Mouse (Mus musculus): ENCODE measurements around the gene Wrnip1. TPM values are rescaled to one million over a fixed set of nuclear protein-coding genes. Genes with fewer than 3 reads are reported as not detected.
"Not testable (repeated sequence)": the region's sequence is repeated elsewhere in the genome, so short reads cannot be mapped to it uniquely, and the experiment has no call there.

Gene Wrnip1
- total RNA-seq, 2 experiments from 2014 or later = 7.5 to 18.2 TPM

DNA sequence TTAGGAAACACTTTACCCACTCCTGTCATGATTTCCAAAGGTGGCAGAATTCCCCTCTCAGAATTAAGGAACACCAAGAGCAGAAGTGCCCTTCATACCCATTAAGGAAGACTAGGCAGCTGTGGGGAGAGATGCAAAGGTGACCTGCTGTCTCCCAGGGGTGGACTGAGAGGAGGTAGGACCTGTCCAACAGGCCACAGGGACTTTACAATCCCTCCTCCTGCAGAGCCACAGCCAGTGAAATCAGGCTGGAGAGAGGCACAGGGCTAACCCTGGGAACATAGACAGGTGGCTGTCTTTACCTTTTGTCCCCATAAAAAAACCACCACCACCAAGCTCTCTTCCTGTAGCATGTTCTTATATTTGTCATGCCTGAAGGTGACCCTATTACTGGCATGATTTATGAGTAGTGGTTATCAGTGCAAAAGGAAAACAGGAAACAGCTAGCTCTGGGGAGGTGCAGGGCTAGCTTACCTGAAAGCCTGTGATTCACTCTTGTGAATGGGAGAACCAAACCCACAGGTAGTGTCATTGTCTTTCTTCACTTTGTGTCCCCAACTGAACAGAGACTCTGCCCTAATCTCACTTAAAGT lies 47.8 kb downstream of the Wrnip1 start:
- ATAC-seq (replicated peaks; ENCODE audit: low FRiP score, poor library complexity, severe bottlenecking) = no peak

DNA sequence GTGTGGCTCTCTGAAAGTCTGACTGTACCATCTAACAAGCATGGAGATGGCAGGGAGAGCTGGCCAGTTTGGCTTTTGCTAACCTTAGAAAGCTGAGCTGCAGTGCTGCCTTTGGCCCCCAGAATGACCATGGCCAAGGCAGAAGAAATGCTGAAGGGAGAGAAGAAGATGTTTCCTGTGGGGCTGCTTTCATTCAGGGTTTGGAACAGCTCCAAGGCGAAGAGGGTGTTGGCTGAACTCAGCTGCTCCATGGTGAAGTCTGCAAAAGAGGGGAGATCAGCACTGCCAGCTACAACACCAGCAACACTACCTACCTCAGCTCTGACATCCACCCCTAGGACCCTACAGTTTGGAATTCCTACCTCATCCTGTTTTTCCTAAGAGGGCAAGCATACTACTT lies 48.3 kb downstream of the Wrnip1 start:
- ATAC-seq (replicated peaks; ENCODE audit: low FRiP score, poor library complexity, severe bottlenecking) = no peak

DNA sequence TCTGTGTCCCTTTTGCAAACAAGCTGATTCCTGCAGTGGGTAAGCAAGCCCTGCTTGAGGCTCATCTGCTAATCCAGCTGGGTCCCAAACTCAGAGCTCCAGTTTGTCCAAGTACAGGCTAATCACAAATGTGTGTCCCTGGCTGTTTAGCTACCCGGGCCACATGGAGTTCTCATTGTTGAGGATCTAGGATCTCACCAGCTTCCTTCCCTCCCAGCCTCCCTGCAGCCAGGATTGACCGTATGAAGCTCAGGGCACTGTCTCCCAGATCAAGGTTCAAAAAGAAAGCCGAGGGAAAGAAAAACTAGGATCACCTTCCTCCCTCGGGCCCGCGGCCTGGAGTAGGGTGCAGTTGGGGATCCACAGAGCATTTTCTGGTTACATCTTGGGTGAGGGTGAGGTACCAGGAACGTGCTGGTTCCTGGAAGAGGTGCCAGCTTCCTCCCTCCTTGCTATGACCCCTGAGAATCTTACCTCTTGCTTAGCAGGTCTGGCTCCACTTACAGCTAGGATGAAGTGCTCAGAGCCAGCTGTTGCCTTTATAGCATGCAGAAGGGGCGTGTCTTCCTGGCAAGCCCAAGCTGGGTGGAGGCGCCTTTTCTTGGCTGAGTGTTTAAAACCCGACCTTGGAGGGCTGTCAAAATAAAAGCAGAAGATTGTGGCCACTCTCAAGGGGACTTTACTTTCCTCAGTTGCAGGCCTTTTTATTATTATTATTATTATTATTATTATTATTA lies 49.0 kb downstream of the Wrnip1 start, which contains the start of gene Serpinb1a:
TSS of gene Serpinb1a (minus strand) at position 518 of the 737 bp plus-strand sequence.
- no peak for ATAC-seq (replicated peaks; ENCODE audit: low FRiP score, poor library complexity, severe bottlenecking)

DNA sequence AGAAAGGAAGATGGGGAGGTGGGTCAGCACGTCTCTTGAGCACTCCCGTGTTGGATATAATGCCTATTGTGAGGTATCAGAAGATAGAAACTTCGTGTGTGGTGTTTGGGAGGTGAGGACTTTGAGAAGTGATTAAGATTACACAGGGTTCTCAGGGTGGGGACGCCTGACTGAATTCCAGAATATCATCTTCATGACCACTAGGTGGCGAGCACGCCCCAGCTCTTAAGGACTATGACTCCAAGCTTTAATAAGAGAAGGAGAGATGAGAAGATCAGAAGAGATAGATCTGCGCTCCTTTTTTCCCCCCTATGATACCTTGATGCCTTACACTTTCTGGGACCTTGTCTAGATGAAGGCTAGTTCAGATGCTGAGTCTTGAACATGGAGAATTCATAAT lies 50.1 kb downstream of the Wrnip1 start:
- ATAC-seq (replicated peaks; ENCODE audit: low FRiP score, poor library complexity, severe bottlenecking) = peak; percentile 85

DNA sequence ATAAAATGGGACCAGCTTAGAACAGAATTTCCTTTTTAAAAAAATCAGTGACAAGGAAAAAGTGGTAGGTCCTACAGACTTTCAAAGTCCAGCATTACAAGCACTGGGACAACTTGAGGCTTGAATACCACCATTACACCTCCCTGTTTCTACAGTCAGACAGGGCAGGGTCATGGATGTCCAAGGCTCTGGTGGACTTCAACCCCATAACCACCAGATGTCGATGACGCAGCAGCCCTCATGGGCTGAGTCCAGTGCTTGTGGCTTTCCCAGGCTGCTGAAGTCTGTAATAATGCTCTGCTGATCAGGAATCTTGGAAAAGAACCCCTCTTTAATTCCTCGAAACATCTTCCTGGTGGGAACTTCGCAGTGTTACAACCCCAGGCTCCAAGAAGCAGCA lies 50.7 kb downstream of the Wrnip1 start:
- ATAC-seq (replicated peaks; ENCODE audit: low FRiP score, poor library complexity, severe bottlenecking) = no peak

DNA sequence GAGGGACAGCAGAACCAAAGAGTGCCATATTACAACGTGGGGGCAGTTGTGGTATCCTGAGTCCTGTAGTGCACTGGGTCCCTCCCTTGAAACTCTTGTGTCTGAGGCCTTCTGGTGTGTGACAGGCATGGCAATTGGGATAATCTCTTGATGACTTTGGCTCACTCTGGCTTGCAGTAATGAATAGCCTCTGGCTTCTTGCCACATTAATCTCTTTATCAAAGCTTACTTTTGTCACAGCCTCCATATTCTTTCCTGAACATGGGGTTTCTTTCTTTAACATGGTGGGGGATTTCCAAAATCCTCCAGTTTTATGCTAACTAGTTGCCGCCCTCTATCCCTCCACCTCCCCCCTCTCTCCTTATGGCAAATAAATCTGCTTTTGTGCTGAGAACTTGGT lies 51.2 kb downstream of the Wrnip1 start:
- ATAC-seq (replicated peaks; ENCODE audit: low FRiP score, poor library complexity, severe bottlenecking) = no peak

DNA sequence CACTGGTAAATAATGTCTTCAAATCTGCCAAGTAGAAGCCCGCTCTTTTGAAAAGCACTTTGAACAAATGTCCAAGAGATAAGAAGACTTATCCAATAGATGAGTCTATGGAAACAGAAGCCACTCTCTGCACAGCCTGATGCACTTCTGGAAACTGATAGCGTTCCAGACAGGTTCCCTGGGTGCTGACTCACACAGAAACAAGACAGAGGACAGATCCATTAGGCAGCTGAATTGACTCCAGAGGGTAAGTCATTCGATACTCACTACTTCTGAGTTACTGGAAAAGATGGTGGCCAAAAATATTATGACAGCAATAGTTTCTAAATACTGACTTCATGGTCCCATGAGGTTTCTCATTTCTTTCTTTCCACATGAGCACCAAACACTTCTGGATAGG lies 59.0 kb downstream of the Wrnip1 start:
- no peak for ATAC-seq (replicated peaks; ENCODE audit: low FRiP score, poor library complexity, severe bottlenecking)

DNA sequence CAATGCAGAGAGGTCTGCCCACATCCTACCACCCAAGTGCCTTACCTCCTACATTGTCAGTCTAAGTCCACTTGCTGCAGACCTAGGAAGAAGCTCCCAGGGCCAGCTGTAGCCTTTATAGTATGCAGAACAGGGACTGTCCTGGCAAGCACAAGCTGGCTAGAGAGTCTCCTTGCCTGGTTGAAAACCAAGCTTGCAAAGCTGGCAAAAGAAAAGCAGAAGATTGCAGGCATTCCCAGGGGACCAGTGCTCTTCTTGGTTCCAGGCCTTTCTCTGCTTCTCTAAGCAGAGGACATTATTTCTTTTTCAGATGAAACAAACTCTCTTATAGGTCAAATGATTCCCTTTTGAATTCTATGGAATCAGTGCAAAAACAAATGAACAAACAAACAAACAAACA lies 61.6 kb downstream of the Wrnip1 start:
- no peak for ATAC-seq (replicated peaks; ENCODE audit: low FRiP score, poor library complexity, severe bottlenecking)

DNA sequence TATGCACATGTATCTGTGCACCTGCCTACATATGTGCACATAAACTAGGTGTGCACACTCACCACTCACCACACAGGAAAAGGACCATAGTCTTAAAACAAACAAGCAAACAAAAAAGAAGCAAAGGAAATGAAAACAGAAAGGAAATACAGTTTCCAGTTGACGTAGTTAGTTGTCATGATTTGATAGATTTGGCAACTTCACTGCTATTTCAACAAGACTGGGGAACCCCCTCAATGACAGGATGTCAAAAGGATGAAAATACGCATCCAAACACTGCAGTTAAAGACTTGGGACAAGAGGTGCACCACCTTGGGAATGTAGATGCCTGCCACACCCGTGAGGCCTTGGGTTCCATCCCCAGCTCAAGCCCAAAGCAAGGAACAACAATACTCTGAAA lies 62.7 kb downstream of the Wrnip1 start:
- ATAC-seq (replicated peaks; ENCODE audit: low FRiP score, poor library complexity, severe bottlenecking) = not testable (repeated sequence)

DNA sequence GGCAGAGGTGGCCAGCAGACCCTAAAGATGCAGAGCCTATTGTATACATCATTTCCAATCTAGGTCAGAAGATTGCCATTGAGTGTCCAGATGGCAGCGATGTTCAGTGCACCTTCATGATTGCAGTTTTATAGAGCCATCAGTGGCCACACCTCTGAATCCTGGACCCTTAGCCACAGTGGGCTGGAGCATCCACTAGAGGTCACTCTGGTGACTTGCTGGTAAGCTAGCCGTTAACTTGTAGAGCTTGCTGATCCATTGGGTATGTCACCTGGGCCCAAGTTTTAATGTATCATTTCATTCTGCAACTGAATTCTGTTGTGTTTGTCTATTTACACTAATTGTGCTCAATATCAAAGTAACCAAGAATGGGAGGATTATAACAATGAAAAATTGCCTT lies 63.8 kb downstream of the Wrnip1 start:
- no peak for ATAC-seq (replicated peaks; ENCODE audit: low FRiP score, poor library complexity, severe bottlenecking)

DNA sequence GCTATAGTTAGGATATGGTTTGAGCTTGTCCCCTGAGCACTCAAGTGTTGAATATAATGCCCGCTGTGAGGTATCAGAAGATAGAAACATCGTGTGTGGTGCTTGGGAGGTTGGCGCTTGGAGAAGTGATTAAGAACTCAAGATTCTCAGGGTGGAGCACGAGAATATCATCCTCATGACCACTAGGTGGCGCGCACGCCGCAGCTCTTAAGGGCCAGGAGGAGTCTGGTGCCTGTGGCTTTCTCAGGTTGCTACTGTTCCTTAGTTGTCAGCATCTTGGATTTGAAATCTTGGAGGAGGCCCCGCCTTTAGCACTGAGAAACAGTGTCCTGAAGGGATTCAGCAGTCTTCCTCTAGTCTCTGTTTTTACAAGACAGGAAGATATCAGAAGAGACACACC lies 64.6 kb downstream of the Wrnip1 start:
- ATAC-seq (replicated peaks; ENCODE audit: low FRiP score, poor library complexity, severe bottlenecking) = peak; percentile 90

DNA sequence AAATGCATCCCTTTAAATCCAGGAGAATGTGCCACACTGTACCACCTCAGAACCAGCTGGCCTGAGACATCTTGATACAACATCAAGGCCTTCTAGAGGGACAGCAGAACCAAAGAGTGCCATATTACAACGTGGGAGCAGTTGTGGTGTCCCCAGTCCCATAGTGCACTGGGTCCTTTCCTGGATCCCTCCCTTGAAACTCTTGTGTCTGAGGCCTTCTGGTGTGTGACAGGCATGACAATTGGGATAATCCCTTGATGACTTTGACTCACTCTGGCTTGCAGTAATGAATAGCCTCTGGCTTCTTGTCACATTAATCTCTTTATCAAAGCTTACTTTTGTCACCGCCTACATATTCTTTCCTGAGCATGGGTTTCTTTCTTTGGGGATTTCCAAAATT lies 65.2 kb downstream of the Wrnip1 start:
- ATAC-seq (replicated peaks; ENCODE audit: low FRiP score, poor library complexity, severe bottlenecking) = no peak

DNA sequence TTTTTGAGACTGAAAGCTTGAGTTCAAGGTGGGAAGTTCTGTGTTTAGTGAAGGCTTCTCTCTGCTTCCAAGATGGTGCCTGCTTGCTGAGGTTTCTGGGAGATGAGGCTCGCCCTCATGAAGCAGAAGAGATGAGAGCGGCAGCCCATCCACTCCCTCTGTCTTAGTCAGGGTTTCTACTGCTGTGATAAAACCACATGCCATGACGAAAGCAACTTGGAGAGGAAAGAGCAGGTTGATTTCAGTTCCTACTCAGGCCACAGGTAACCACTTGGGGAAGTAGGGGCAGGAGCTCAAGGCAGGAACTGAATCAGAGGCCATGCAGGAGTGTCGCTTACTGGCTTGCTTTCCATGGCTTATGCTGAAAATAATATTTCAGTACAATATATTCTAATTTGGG lies 66.4 kb downstream of the Wrnip1 start:
- not testable (repeated sequence) for ATAC-seq (replicated peaks; ENCODE audit: low FRiP score, poor library complexity, severe bottlenecking)

DNA sequence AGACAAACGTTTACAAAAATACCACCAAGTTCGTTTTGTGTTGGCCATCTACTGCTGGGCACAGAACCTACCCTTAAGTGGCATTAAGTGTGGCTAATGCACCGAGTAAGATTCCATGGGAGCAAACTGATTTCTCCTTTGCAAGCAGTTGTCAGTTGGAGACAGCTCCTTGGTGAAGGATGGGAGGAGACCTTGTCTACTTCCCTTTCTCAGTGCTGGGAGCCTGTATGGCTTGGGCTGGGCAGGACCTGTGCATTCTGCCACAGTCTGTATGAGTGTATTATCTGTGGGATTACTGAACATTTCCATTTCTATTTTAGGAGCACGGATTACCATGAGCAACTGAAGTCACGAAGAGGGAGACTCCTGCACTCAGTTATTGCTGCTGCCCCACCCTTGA lies 67.0 kb downstream of the Wrnip1 start:
- ATAC-seq (replicated peaks; ENCODE audit: low FRiP score, poor library complexity, severe bottlenecking) = no peak

Other genes with a start within 250 kb of the Wrnip1 start
- gene Mylk4, start 18.1 kb upstream of the Wrnip1 start, total RNA-seq (2015; ENCODE audit: low replicate concordance) = 0.21 TPM in 1 of 2 replicates, not detected in the other
- gene Mylk4, start 18.1 kb upstream of the Wrnip1 start, total RNA-seq (2017; ENCODE audit: low replicate concordance) = not detected in 2 replicates
- gene D930007J09Rik, start 811 bp downstream of the Wrnip1 start, total RNA-seq (2015; ENCODE audit: low replicate concordance) = not detected in 2 replicates
- not detected in 2 replicates for gene D930007J09Rik, start 811 bp downstream of the Wrnip1 start, total RNA-seq (2017; ENCODE audit: low replicate concordance)
- gene Serpinb1a, start 49.1 kb downstream of the Wrnip1 start, total RNA-seq (2015; ENCODE audit: low replicate concordance) = 141 and 144 TPM in 2 replicates
- gene Serpinb1a, start 49.1 kb downstream of the Wrnip1 start, total RNA-seq (2017; ENCODE audit: low replicate concordance) = 133 and 225 TPM in 2 replicates
- gene Serpinb1c, start 96.2 kb downstream of the Wrnip1 start, total RNA-seq (2015; ENCODE audit: low replicate concordance) = not detected in 2 replicates
- not detected in 2 replicates for gene Serpinb1c, start 96.2 kb downstream of the Wrnip1 start, total RNA-seq (2017; ENCODE audit: low replicate concordance)
- gene Serpinb6b, start 163.2 kb downstream of the Wrnip1 start, total RNA-seq (2015; ENCODE audit: low replicate concordance) = 24.2 and 40.5 TPM in 2 replicates
- gene Serpinb6b, start 163.2 kb downstream of the Wrnip1 start, total RNA-seq (2017; ENCODE audit: low replicate concordance) = 25.4 and 36.4 TPM in 2 replicates
- gene Serpinb9, start 201.2 kb downstream of the Wrnip1 start, total RNA-seq (2015; ENCODE audit: low replicate concordance) = 10.9 and 13.3 TPM in 2 replicates
- gene Serpinb9, start 201.2 kb downstream of the Wrnip1 start, total RNA-seq (2017; ENCODE audit: low replicate concordance) = 10.1 and 11.4 TPM in 2 replicates
- gene Serpinb9b, start 225.4 kb downstream of the Wrnip1 start, total RNA-seq (2015; ENCODE audit: low replicate concordance) = 0.63 TPM in 1 of 2 replicates, not detected in the other
- gene Serpinb9b, start 225.4 kb downstream of the Wrnip1 start, total RNA-seq (2017; ENCODE audit: low replicate concordance) = not detected in 2 replicates

All from erythroblast, adult 5-6 weeks (primary cell).